Mouse (Mus musculus) neural tube, embryonic 11.5 days (tissue): Measurements from ENCODE around the gene Fip1l1. TPM values are rescaled to one million over a fixed set of nuclear protein-coding genes. Genes with fewer than 3 reads are reported as not detected.

Experiments used
- ATAC-seq: fragments of 200-750 bp; cut with Nextera tagmentation; 2 replicates; pipeline ENCODE4 v1.8.0; 2017; ENCODE audit warnings: moderate number of reproducible peaks, mild to moderate bottlenecking, moderate TSS enrichment, moderate library complexity; ENCODE audit not compliant: insufficient read depth, low FRiP score, low TSS enrichment
- DNase-seq: peaks from one replicate; pipeline ENCODE4 v3.0.0-alpha.2; 2015; ENCODE audit warnings: low spot score
- H3K27ac ChIP-seq: fragments of 300-500 bp; sonication (generic); 2 replicates; pipeline ENCODE4 v1.5.1; 2014; ENCODE audit warnings: low read depth, mild to moderate bottlenecking, low read length
- H3K27me3 ChIP-seq: fragments of 300-500 bp; sonication (generic); 2 replicates; pipeline ENCODE4 v1.6.1; 2014; ENCODE audit warnings: mild to moderate bottlenecking, low read length, mixed read lengths; ENCODE audit not compliant: control insufficient read depth, insufficient read depth
- H3K36me3 ChIP-seq: fragments of 300-500 bp; sonication (generic); 2 replicates; pipeline ENCODE4 v1.6.1; 2014; ENCODE audit warnings: mild to moderate bottlenecking, low read length, moderate library complexity, mixed read lengths; ENCODE audit not compliant: control insufficient read depth, insufficient read depth
- H3K4me1 ChIP-seq: fragments of 300-500 bp; sonication (generic); 2 replicates; pipeline ENCODE4 v1.6.1; 2014; ENCODE audit warnings: low read length, mixed read lengths; ENCODE audit not compliant: control insufficient read depth, insufficient read depth
- H3K4me2 ChIP-seq: fragments of 300-500 bp; sonication (generic); 2 replicates; pipeline ENCODE4 v1.6.1; 2014; ENCODE audit warnings: low read depth, mild to moderate bottlenecking, moderate library complexity
- H3K4me3 ChIP-seq: fragments of 300-500 bp; sonication (generic); 2 replicates; pipeline ENCODE4 v1.5.1; 2014; ENCODE audit warnings: low read depth, low read length
- H3K9ac ChIP-seq: fragments of 300-500 bp; sonication (generic); 2 replicates; pipeline ENCODE4 v1.6.1; 2014; ENCODE audit warnings: mild to moderate bottlenecking, low read length
- H3K9me3 ChIP-seq: fragments of 300-500 bp; sonication (generic); 2 replicates; pipeline ENCODE4 v1.6.1; 2016; ENCODE audit warnings: low read length; ENCODE audit not compliant: control insufficient read depth
- WGBS: fragments of 180-500 bp; shearing (Covaris S2); extraction: QIAGEN DNeasy Blood & Tissue Kit; methylation state at CpG from one replicate; pipeline ENCODE4 v1.1.7; 2014; 5-methylcytosine and 5-hydroxymethylcytosine counted together
- polyA plus RNA-seq: library from polyadenylated mRNA; unstranded; fragments of >200 nt; fragmentation: Nextera tagmentation; extraction: Ambion mirVana; gene quantifications from 2 replicates; pipeline ENCODE4 v1.2.1, GENCODE M21; 2014

The Fip1l1 gene
- polyA plus RNA-seq, 1 experiment from 2014 or later, result 89.3 TPM

DNA sequence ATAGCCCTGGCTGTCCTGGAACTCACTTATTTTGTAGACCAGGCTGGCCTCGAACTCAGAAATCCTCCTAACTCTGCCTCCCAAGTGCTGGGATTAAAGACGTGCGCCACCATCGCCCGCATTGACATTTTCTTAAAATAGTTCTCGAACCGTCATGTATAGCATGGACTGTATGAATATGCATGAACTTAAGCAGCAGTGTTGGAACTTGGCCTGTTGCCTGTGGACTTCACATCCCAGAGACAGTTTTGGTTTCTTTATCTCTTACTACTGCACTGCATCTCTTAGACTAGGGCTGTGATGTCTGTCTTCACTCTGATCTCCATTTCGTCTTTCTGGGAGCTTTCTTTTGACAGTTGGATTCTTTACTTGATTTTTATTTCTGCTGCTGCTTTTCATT is 14.3 kb downstream of the Fip1l1 start:
- Histone ChIP-seq H3K36me3 (peaks cover 4% of the 10 kb centered on the region; the same call in 1 of the 2 replicates), H3K9me3 (no peaks in the 10 kb centered on the region), H3K27ac (no peak overlapping the region), H3K4me2 (no peak overlapping the region), H3K9ac (no peak overlapping the region), H3K4me3 (no peak overlapping the region), H3K27me3 (no peaks in the 10 kb centered on the region), H3K4me1 (no peaks in the 10 kb centered on the region)
- ATAC-seq (no peak), DNase-seq (no peak)
- WGBS, result 92% methylated on average over 8 of the region's 8 CpGs

- WGBS, result 88% methylated on average over 1 of the region's 1 CpGs
- no peaks in the 10 kb centered on the region for H3K27me3 ChIP-seq
- H3K36me3 ChIP-seq, result peaks cover 12% of the 10 kb centered on the region
- no peak overlapping the region for H3K9ac ChIP-seq
- DNase-seq (no peak), ATAC-seq (no peak)
- no peak overlapping the region for H3K27ac ChIP-seq
- no peaks in the 10 kb centered on the region for H3K9me3 ChIP-seq
- H3K4me3 ChIP-seq, result no peak overlapping the region
- no peaks in the 10 kb centered on the region for H3K4me1 ChIP-seq
- H3K4me2 ChIP-seq, result no peak overlapping the region
Measured at GRCm38 (mm10) chr5:74561151-74561550, 25.9 kb downstream of the Fip1l1 start.

DNA sequence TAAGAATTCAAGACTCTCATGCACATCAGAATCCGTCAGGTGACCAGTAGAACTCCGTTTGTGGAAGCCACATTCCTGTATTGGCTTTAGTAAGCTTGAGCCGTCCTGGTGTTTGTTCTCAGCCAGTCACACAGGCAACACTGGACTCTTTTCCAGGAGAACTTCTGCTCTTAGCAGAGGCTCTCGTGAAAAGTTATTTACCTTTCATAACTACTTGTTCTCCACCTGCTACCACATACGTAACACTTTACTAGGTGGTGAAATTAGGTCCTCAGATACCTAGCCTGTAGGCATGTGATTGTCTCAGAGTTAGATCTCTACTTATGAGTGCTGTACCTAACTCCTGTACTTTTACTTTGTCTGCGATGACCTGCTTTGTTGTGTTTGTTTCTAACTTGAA is 36.5 kb downstream of the Fip1l1 start:
- Histone ChIP-seq H3K27me3 (no peaks in the 10 kb centered on the region), H3K4me3 (no peak overlapping the region), H3K4me1 (no peaks in the 10 kb centered on the region), H3K36me3 (peaks cover 7% of the 10 kb centered on the region; the same call in 1 of the 2 replicates), H3K9me3 (no peaks in the 10 kb centered on the region), H3K27ac (no peak overlapping the region), H3K4me2 (no peak overlapping the region), H3K9ac (no peak overlapping the region)
- DNase-seq, result no peak
- WGBS, result 94% methylated on average over 6 of the region's 6 CpGs
- no peak for ATAC-seq

DNA sequence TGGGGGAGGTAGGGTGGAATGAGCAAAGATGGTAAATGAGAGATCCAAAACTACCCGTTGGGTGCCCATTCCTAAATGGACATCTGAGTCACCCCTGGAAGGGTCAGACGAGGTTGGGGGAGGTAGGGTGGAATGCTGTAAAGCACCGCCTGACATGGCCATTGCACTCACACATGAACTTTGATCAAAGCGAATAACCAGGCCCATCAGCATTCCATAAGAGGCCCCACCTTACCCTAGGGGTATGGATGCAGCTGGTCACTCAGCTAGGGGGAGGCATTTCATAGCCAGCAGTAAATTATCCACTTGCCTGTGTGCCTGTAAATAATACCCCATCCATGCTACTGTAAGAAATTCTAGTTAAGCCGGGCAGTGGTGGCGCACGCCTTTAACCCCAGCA is 53.9 kb downstream of the Fip1l1 start:
- no peaks in the 10 kb centered on the region for H3K9me3 ChIP-seq
- no peak overlapping the region for H3K9ac ChIP-seq
- peaks cover 8% of the 10 kb centered on the region for H3K36me3 ChIP-seq
- H3K4me2 ChIP-seq, result no peak overlapping the region
- H3K27me3 ChIP-seq, result no peaks in the 10 kb centered on the region
- H3K4me3 ChIP-seq, result no peak overlapping the region
- H3K27ac ChIP-seq, result no peak overlapping the region
- WGBS, result 89% methylated on average over 7 of the region's 7 CpGs
- no peaks in the 10 kb centered on the region for H3K4me1 ChIP-seq
- DNase-seq (no peak), ATAC-seq (no peak)

DNA sequence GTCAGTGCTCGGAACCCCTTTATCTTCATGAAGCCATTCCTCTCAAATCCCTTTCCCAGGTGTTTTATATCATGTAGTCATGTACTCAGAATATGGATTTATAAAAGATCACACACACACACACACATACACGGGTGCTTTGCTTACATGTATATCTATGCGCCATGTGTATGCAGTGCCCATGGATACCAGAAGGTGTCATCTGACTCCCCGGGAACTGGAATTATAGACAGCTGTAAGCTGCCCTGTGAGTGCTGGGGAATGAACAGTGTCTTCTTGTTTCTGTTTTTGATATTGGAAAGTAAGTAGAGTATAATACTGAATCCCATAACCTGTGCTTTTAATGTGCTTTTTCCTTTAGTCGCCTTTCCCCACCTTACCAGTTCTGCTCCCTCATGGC is 56.2 kb downstream of the Fip1l1 start:
- DNase-seq (no peak), ATAC-seq (no peak)
- no peak overlapping the region for H3K4me3 ChIP-seq
- H3K27me3 ChIP-seq, result no peaks in the 10 kb centered on the region
- H3K27ac ChIP-seq, result no peak overlapping the region
- no peaks in the 10 kb centered on the region for H3K9me3 ChIP-seq
- 95% methylated on average over 5 of the region's 5 CpGs for WGBS
- H3K36me3 ChIP-seq, result peaks cover 8% of the 10 kb centered on the region
- H3K4me2 ChIP-seq, result no peak overlapping the region
- no peak overlapping the region for H3K9ac ChIP-seq
- H3K4me1 ChIP-seq, result no peaks in the 10 kb centered on the region

GRCm38 (mm10) chr5:74593147-74593546 is 57.9 kb downstream of the Fip1l1 start:
- H3K4me3 ChIP-seq, result no peak overlapping the region
- no peak overlapping the region for H3K27ac ChIP-seq
- WGBS, result 67% methylated on average over 8 of the region's 8 CpGs
- DNase-seq (no peak), ATAC-seq (no peak)
- H3K9me3 ChIP-seq, result no peaks in the 10 kb centered on the region
- H3K4me2 ChIP-seq, result no peak overlapping the region
- no peak overlapping the region for H3K9ac ChIP-seq
- H3K27me3 ChIP-seq, result no peaks in the 10 kb centered on the region
- H3K36me3 ChIP-seq, result peaks cover 8% of the 10 kb centered on the region
- H3K4me1 ChIP-seq, result no peaks in the 10 kb centered on the region

GRCm38 (mm10) chr5:74600010-74600409 is 64.8 kb downstream of the Fip1l1 start:
- Histone ChIP-seq H3K9ac (no peak overlapping the region), H3K4me2 (no peak overlapping the region), H3K36me3 (no peaks in the 10 kb centered on the region), H3K9me3 (no peaks in the 10 kb centered on the region), H3K4me3 (no peak overlapping the region), H3K4me1 (no peaks in the 10 kb centered on the region), H3K27me3 (no peaks in the 10 kb centered on the region), H3K27ac (no peak overlapping the region)
- ATAC-seq (no peak), DNase-seq (no peak)
- 79% methylated on average over 5 of the region's 5 CpGs for WGBS

GRCm38 (mm10) chr5:74601171-74601570 is 65.9 kb downstream of the Fip1l1 start:
- DNase-seq (no peak), ATAC-seq (no peak)
- Histone ChIP-seq H3K9ac (no peak overlapping the region), H3K36me3 (no peaks in the 10 kb centered on the region), H3K4me2 (no peak overlapping the region), H3K27ac (no peak overlapping the region), H3K4me3 (no peak overlapping the region), H3K4me1 (no peaks in the 10 kb centered on the region), H3K9me3 (no peaks in the 10 kb centered on the region), H3K27me3 (no peaks in the 10 kb centered on the region)
- 80% methylated on average over 3 of the region's 3 CpGs for WGBS

DNA sequence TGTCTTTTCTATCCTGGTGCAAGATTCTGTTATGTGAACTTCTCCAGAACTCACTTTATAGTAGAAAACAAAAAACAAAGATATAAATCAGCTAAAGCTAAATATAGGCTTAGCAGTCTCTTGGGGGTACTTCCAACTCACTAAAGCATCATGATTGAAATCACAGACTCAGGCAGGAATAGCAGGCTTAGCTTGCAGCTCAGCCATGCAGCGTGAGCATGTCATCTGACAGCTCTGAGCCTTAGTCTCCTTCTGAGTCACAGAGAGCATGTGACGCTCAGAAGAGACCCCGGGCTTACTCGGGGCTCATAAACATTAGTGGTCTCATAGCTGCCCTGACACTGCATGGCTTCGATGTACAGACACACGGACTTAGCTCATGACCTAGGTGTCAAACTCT is 66.7 kb downstream of the Fip1l1 start:
- no peak overlapping the region for H3K9ac ChIP-seq
- H3K27me3 ChIP-seq, result no peaks in the 10 kb centered on the region
- no peak overlapping the region for H3K4me3 ChIP-seq
- no peak for ATAC-seq
- 78% methylated on average over 6 of the region's 6 CpGs for WGBS
- H3K9me3 ChIP-seq, result no peaks in the 10 kb centered on the region
- H3K27ac ChIP-seq, result no peak overlapping the region
- H3K4me2 ChIP-seq, result no peak overlapping the region
- no peaks in the 10 kb centered on the region for H3K4me1 ChIP-seq
- no peaks in the 10 kb centered on the region for H3K36me3 ChIP-seq
- no peak for DNase-seq
